In the genomic region with DNA sequence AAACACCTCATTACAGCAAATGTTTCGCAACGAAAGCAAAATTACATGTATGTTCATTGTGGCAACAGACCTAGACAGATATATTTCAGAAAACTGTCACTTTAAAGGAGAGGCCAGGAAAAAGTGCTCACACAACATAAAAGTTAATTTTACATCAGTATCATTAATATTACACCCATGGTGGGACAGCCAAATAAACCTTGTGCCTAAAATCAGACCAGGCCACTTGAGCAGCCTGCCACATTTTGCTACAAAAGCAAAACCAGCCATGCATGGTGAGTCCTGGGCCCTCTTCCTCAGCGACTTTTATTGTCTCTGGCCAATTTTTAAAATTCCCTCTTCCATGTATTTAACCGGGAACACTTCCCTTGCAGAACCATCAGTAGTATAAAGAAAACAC, we compare ENCODE assay signal across 17 mouse cellular contexts.
"Had no signal": no experiment of that assay in that cellular context is flagged by ENCODE, and none has a peak within 500 bp of the region (broad histone marks: within the 10 kb centered on the region; RNA-seq: fewer than 3 reads in every experiment).

No protein-coding gene starts in this region.

- H3K27me3 ChIP-seq: limb, embryonic 13.5 days; neural tube, embryonic 12.5 days had no signal

- H3K27ac ChIP-seq: limb, embryonic 13.5 days; liver, embryonic 14.5 days; midbrain, embryonic 10.5 days; neural tube, embryonic 12.5 days had no signal

- H3K4me2 ChIP-seq: limb, embryonic 13.5 days; neural tube, embryonic 12.5 days had no signal

- H3K9me3 ChIP-seq: limb, embryonic 13.5 days; midbrain, embryonic 10.5 days; neural tube, embryonic 12.5 days had no signal

- H3K4me3 ChIP-seq: limb, embryonic 13.5 days; midbrain, embryonic 10.5 days; neural tube, embryonic 12.5 days had no signal

- H3K9ac ChIP-seq: limb, embryonic 13.5 days; liver, embryonic 14.5 days; neural tube, embryonic 12.5 days had no signal

- H3K36me3 ChIP-seq: limb, embryonic 13.5 days; midbrain, embryonic 10.5 days; neural tube, embryonic 12.5 days had no signal

- DNase-seq: layer of hippocampus, adult 9-11 months; layer of hippocampus, postnatal 36 days; lung, adult 18-20 months; lung, postnatal 4 days; midbrain, embryonic 14.5 days; right cerebral cortex, postnatal 4 days; spleen, adult 18-20 months; thymus, adult 18-20 months; thymus, postnatal 14 days had no signal

- ATAC-seq: hindbrain, embryonic 16.5 days; inflammation-experienced regulatory T-cells, adult 6 months; intestine, postnatal 0 days; lung, postnatal 0 days had no signal
